Mouse (Mus musculus): Measurements from ENCODE around the gene Plppr1.

DNA sequence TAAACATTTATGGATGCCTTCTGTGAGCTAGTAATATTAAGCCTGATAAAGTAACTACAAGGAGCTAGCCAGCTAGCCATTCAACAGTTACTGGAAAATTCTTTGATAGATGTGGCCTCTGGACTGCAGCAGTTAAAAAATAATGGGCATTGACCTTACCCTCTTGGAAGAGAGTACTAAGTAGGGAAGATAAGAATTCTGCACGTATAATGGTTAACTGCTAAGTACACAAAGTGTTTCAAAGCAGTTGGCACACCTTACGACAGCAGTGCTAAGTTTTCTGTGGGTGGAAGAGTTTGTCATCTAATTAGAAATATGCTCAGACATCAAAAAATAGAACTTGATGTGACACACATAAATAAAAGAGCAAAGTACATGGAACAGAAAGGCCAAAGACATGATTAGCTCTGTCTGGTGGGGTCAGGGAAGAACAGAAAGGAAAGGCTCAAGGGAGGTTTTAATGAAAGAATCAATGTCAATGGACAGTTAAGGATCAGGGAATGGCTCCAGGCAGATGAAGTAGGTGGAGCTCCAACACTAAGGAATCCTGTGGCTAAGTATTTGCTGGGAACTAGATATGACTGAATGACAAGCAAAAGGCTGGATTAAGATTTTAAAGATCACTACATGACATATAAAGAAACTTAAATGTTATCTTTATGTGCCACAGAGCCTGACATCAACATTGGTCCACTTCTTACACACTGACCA is 120.6 kb downstream of the Plppr1 start:
- TF ChIP-seq CTCF (IDR thresholded peaks at IDR 0.05; ENCODE audit: insufficient read depth, low read depth, low read length): no peak
- TF ChIP-seq POLR2A (IDR thresholded peaks at IDR 0.05; ENCODE audit: insufficient read depth, low read depth, low read length): no peak
